Mouse (Mus musculus) activated CD4-positive, CD25-positive, alpha-beta regulatory T cell (primary cell): ENCODE data around the gene Slc9a4. TPM values are rescaled to one million over a fixed set of nuclear protein-coding genes. Genes with fewer than 3 reads are reported as not detected.

Experiments
- polyA plus RNA-seq, 2 experiments: library from polyadenylated mRNA; unstranded; fragments of 100-300 nt; shearing (Covaris generic); gene quantifications; one replicate each; pipeline ENCODE4 v1.2.1; 2017

Gene Slc9a4
- polyA plus RNA-seq = not detected

DNA sequence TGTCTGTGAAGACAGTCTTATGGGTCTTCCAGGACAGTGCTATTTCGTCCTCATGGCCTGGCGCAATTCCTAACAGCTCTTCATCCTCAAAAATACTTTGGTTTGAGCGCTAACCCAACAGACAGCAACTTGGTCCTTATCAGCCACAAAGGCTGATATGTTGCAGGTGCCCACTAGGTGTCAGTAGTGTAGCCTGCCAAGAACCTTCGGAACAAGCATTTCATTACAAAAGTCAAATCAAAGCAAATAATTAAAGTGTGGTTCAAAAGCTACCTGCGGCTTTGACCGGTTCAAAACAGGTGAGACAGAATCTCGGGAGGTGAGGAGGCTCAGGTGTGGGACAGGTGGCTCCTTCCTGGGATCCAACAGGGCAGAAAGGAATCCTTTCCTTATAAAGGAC is at the start of gene Slc9a4:
Gene Slc9a4, plus strand, starts transcription at position 298 of the 400 bp plus-strand sequence.

Other genes starting within 250 kb of the Slc9a4 start
- 10 to 100 TPM; 39.0 to 65.2 TPM for gene Il1rl1, start 150.5 kb upstream of the Slc9a4 start, polyA plus RNA-seq
- gene Il18r1, start 114.5 kb upstream of the Slc9a4 start, polyA plus RNA-seq = 10 to 100 TPM; 28.9 to 47.6 TPM
- 10 to 100 TPM in 1 of 2 experiments, 1 to 10 TPM in 1; 9.1 to 18.5 TPM for gene Il18rap, start 64.7 kb upstream of the Slc9a4 start, polyA plus RNA-seq
- gene Slc9a2, start 100.5 kb downstream of the Slc9a4 start, polyA plus RNA-seq = not detected
- gene Mfsd9, start 210.6 kb downstream of the Slc9a4 start, polyA plus RNA-seq = 1 to 10 TPM in 1 of 2 experiments, under 1 TPM in 1; 0.49 to 2.0 TPM
- not detected for gene Tmem182, start 225.5 kb downstream of the Slc9a4 start, polyA plus RNA-seq